Mouse (Mus musculus): Measurements from ENCODE around the gene Ice2.

Gene Ice2

DNA sequence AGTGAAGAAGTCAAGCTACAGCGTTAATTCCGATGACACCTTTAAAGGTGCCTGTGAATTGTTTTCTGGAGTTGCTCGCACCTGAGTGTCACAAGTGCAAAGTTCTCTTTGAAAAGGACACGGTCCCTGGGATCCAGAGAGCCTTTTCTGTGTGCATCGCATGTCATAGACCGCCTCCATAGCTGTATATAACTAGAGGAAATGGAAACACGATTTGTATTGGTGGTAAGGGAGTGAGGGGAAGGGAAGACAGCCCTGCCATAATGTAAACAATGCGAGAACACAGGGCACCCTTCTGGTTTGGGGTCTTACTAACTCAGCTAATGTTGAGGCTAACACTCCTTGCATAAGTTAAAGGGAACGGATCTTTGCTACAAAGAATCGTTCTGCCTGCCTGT is 746 bp downstream of the Ice2 start:
- in situ Hi-C loops (cut with MboI, MseI) = loop anchor here in 1 of 2 experiments (5.0 kb wide), 1 partner anchor 59 kb away; no protein-coding TSS in a partner anchor

GRCm38 (mm10) chr9:69404671-69405070 is 7.0 kb downstream of the Ice2 start:
- in situ Hi-C loops (cut with MboI, MseI) = no loop called here

DNA sequence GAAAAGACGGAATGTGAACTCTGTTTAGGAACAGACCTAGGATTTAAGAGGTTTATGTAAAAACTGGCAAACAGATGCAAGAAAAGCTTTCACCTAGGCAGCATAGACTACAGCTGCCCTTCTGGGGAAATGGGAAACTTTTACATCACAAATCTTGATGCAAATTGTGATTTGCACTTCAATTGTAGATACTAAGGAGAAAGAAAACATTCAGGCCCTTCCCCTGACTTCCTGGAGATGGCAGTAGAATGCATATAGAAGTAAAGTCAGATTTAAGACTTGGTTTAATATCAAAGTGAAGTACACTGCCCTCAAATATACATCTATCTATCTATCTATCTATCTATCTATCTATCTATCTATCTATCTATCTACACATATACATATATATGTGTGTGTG is 21.8 kb downstream of the Ice2 start:
- in situ Hi-C loops (cut with MboI, MseI) = loop anchor here in 1 of 2 experiments (5.0 kb wide), 1 partner anchor 63 kb away; no protein-coding TSS in a partner anchor

DNA sequence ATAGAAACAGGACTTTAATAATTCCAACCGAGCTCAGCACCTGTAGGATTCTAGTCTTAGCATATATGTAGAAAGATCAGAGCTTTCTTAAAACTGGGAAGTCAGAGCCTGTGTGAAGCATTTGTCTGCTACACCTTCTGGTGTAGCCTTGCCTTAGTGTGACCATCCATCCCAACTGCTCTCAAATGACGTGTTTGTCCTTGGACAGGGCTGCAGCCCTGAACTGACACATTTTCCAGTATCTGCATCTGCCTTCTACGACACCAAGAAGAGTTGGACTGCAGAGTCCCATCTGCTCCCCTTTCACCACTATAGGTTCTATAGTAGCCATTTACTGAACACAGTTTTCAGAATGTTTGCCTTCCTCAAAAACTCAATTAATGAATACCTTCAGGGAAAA is 32.8 kb downstream of the Ice2 start:
- in situ Hi-C loops (cut with MboI, MseI) = no loop called here

GRCm38 (mm10) chr9:69431863-69432555 is 34.3 kb downstream of the Ice2 start:
- in situ Hi-C loops (cut with MboI, MseI) = no loop called here

GRCm38 (mm10) chr9:69435194-69435593 is 37.5 kb downstream of the Ice2 start:
- in situ Hi-C loops (cut with MboI, MseI) = loop anchor here in 1 of 2 experiments (5.0 kb wide), 1 partner anchor 42 kb away; no protein-coding TSS in a partner anchor

DNA sequence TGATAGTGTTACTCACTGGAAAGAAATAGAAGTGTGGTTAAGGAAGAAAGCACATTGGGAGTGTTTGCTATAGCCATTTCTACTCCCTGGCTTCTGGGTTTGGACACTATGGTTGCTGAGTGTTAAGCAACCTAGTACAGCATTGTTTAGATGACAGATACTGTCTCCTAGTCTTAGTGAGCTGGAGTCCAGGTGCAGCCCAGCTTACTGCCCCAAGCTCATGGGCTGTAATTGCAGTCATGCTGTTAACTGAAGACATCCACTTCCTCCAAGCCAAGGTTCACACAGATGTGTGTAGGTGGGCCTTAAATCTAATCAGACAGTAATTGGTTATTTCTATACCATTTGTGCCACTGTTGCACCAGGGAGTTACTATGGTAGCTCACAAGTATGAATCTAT is 38.0 kb downstream of the Ice2 start:
- in situ Hi-C loops (cut with MboI, MseI) = loop anchor here in 1 of 2 experiments (5.0 kb wide), 1 partner anchor 42 kb away; no protein-coding TSS in a partner anchor

DNA sequence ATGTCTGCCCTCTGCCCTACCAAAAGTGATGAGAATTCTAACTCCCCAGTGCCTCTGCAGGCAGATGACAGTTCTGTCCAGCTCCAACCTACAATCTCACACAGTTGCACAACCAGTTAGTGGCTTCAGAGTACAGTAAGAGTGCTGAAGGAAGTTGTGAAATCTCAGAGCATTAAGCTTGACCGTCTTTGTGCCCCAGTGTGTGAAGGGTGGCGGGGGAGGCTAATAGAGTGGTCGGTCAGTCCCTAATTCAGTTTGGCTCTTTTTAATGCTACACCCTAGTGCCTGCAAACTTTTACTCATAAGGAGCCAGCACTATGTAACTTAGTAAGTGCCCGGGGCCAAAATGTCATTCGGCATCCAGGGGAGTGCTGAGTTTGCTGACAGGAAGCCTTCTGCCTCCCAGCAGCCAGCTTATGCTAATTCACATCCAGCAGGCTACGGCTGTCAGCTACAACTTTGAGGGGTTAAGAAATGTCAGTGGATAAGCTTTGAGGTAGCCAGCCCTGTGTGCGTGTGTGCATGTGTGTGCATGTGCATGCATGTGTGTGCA is 42.2 kb downstream of the Ice2 start:
- in situ Hi-C loops (cut with MboI, MseI) = loop anchor here in 1 of 2 experiments (5.0 kb wide), 1 partner anchor 37 kb away; no protein-coding TSS in a partner anchor

- in situ Hi-C loops (cut with MboI, MseI) = no loop called here
Measured at GRCm38 (mm10) chr9:69442471-69443038, 44.8 kb downstream of the Ice2 start.

GRCm38 (mm10) chr9:69443203-69443602 is 45.5 kb downstream of the Ice2 start:
- in situ Hi-C loops (cut with MboI, MseI) = no loop called here

GRCm38 (mm10) chr9:69448801-69449200 is 51.1 kb downstream of the Ice2 start:
- in situ Hi-C loops (cut with MboI, MseI) = no loop called here

- in situ Hi-C loops (cut with MboI, MseI) = no loop called here
Measured at GRCm38 (mm10) chr9:69450636-69451035, 52.9 kb downstream of the Ice2 start.

GRCm38 (mm10) chr9:69451886-69452810 is 54.4 kb downstream of the Ice2 start:
- in situ Hi-C loops (cut with MboI, MseI) = no loop called here

- in situ Hi-C loops (cut with MboI, MseI) = no loop called here
Measured at GRCm38 (mm10) chr9:69453066-69453900, 55.6 kb downstream of the Ice2 start, which contains the start of gene Anxa2. Anxa2 (plus strand) TSS chr9:69453620.

DNA sequence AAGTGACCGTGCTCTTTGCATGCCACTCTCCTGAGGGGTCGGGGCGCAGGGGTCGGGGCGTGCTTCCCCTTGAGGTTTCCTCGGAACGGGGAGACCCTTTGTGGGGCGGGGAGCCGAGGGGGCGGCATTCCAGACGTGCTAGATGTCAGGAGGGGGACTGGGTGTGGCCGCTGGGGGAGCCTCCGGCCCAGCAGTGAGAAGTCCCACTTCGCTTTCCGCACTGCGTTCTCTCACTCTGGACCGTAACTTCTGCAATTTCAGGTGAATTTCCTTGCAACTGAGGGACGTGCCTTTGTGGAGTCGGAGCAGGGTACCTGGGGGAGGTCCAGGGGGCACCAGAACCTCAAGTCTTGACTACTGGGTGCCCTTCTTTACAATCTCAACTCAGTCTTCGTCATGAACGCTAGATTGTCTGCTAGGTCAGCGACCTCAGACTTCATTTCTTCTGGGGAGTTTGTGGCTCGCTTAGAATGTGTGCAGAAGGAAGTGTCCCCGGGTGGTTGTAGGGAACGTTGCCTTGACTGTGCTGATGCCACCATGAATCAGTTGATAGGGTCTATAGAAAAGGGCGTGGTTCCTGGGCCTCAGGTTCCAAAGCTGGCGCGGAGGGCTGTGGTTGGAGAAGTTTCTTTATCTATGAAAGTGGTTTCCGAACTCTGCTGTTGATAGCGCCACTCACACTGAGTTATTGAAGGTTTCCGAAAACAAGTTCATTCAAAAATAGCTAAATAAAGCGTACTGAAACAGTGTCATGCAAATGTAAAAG is 56.4 kb downstream of the Ice2 start:
- in situ Hi-C loops (cut with MboI, MseI) = no loop called here

DNA sequence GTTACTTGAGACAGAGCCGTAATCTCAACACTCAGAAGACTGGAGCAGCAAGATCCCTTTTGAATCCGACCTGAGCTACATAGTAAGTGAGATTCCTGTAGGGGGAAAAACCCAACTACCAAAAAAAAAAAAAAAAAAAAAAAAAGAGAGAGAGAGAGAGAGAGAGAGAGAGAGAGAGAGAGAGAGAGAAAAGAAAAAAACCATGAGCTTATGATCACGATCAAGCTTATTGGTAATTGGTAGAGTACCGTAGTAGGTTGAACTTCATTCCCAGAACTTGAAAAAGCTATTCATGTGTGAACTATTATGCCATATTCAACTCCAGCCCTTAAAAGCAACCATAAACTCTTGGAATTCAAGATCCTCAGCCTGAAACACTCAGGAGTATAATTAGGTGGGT is 57.0 kb downstream of the Ice2 start:
- in situ Hi-C loops (cut with MboI, MseI) = loop anchor here in 1 of 2 experiments (5.0 kb wide), 1 partner anchor 57 kb away; the partner anchor contains the start of gene Ice2

GRCm38 (mm10) chr9:69455391-69455790 is 57.7 kb downstream of the Ice2 start:
- in situ Hi-C loops (cut with MboI, MseI) = loop anchor here in 1 of 2 experiments (5.0 kb wide), 1 partner anchor 58 kb away; the partner anchor contains the start of gene Ice2

- in situ Hi-C loops (cut with MboI, MseI) = loop anchor here in 1 of 2 experiments (5.0 kb wide), 1 partner anchor 59 kb away; the partner anchor contains the start of gene Ice2
Measured at GRCm38 (mm10) chr9:69456406-69457075, 58.8 kb downstream of the Ice2 start.

DNA sequence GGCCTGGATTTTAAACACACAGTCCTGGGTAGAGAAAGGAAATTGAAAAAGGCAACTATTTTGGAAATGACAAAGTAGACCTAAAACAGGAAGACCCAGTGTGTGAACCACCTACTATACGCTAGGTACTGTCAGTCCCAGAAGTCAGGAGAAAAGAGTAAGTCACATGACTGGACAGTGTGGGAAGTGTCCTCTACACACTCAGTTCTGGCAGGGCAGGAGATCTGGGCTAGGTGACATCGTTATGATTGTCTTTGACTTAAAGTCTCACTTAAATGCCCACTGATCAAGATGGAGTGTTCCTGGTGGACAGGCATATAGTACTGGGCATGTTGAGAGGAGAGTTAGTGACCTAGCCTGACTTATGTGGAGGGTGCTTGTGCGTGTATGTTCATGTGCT is 59.4 kb downstream of the Ice2 start:
- in situ Hi-C loops (cut with MboI, MseI) = loop anchor here in 1 of 2 experiments (5.0 kb wide), 1 partner anchor 60 kb away; the partner anchor contains the start of gene Ice2

Measured in T-helper 17 cell (primary cell).